Mouse (Mus musculus): ENCODE measurements around the gene Pdss2.

GRCm38 (mm10) chr10:43375286-43375685, 154.0 kb downstream of the Pdss2 start:
- TF ChIP-seq CTCF (IDR thresholded peaks at IDR 0.05; ENCODE audit: low read depth) (no peak), EP300 (IDR thresholded peaks at IDR 0.05; ENCODE audit: low read depth) (no peak)

All from liver, embryonic 14.5 days (tissue).